Mouse (Mus musculus) heart, postnatal 0 days (tissue): ENCODE measurements around the gene Pde11a. TPM values are rescaled to one million over a fixed set of nuclear protein-coding genes. Genes with fewer than 3 reads are reported as not detected.

ENCODE experiments used
- ATAC-seq: fragments of 200-750 bp; cut with Nextera tagmentation; 2 replicates; pipeline ENCODE4 v1.8.0; 2017; ENCODE audit warnings: low read depth, moderate number of reproducible peaks, moderate library complexity; ENCODE audit not compliant: insufficient read depth
- DNase-seq: peaks from one replicate; pipeline ENCODE4 v3.0.0-alpha.2; 2016; ENCODE audit warnings: low spot score
- H3K27ac ChIP-seq: fragments of 300-500 bp; sonication (generic); 2 replicates; pipeline ENCODE4 v1.5.1; 2014; ENCODE audit warnings: low read depth, mild to moderate bottlenecking
- H3K27me3 ChIP-seq: fragments of 300-500 bp; sonication (generic); 2 replicates; pipeline ENCODE4 v1.6.1; 2014; ENCODE audit warnings: low read length, mixed read lengths; ENCODE audit not compliant: control insufficient read depth, insufficient read depth
- H3K36me3 ChIP-seq: fragments of 300-500 bp; sonication (generic); replicated peaks from 2 replicates; pipeline ENCODE4 v1.6.1; 2014; ENCODE audit warnings: low read length, mixed read lengths; ENCODE audit not compliant: control insufficient read depth, insufficient read depth
- H3K4me1 ChIP-seq: fragments of 300-500 bp; sonication (generic); 2 replicates; pipeline ENCODE4 v1.6.1; 2014; ENCODE audit warnings: antibody characterized with exemption; ENCODE audit not compliant: control insufficient read depth, insufficient read depth
- H3K4me2 ChIP-seq: fragments of 300-500 bp; sonication (generic); 2 replicates; pipeline ENCODE4 v1.6.1; 2014; ENCODE audit warnings: low read depth, mild to moderate bottlenecking, low read length, moderate library complexity
- H3K4me3 ChIP-seq: fragments of 300-500 bp; sonication (generic); 2 replicates; pipeline ENCODE4 v1.5.1; 2014; ENCODE audit warnings: low read depth, low read length
- H3K9ac ChIP-seq: fragments of 300-500 bp; sonication (generic); replicated peaks from 2 replicates; pipeline ENCODE4 v1.6.1; 2014; ENCODE audit warnings: low read depth, low read length, mixed read lengths
- H3K9me3 ChIP-seq: fragments of 300-500 bp; sonication (generic); replicated peaks from 2 replicates; pipeline ENCODE4 v1.6.1; 2016; ENCODE audit warnings: low read length; ENCODE audit not compliant: control insufficient read depth
- CTCF ChIP-seq: IDR thresholded peaks from 2 replicates; pipeline ENCODE4 v1.5.1; 2016; ENCODE audit warnings: antibody characterized with exemption, control low read depth, low read depth
- EP300 ChIP-seq: IDR thresholded peaks from 2 replicates; pipeline ENCODE4 v1.6.1; 2016; ENCODE audit warnings: antibody characterized with exemption, low read depth
- WGBS: fragments of 180-500 bp; shearing (Covaris S2); extraction: QIAGEN DNeasy Blood & Tissue Kit; methylation state at CpG from one replicate; pipeline ENCODE4 v1.1.7; 2014; 5-methylcytosine and 5-hydroxymethylcytosine counted together
- polyA plus RNA-seq: library from polyadenylated mRNA; unstranded; fragments of >200 nt; fragmentation: Nextera tagmentation; extraction: Ambion mirVana; gene quantifications from 2 replicates; pipeline ENCODE4 v1.2.1, GENCODE M21; 2015
- total RNA-seq: library from RNA; depleted of rRNA; stranded (reverse); fragments of >200 nt; gene quantifications from 2 replicates; pipeline ENCODE4 v1.2.3, GENCODE M21; 2014; ENCODE audit warnings: low replicate concordance

Gene Pde11a
- total and polyA plus RNA-seq, 2 experiments from 2014 or later, result 0.05 TPM; not detected in 1

DNA sequence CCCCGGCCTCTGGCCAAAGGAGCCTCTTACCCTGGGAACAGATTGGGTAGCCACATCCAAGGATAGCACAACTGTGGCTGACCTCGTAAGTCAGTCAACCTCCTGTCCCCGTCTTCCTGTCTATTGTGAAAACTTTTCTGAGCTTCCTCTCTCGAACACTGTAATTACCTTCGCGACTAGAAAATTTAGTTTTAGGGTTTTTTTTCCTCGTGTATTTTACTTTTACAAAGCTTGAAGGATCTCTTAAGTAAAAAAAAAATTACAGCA lies 32.0 kb upstream of the Pde11a start:
- Histone ChIP-seq H3K27ac (peak overlapping the region; percentile 58), H3K36me3 (peaks cover 22% of the 10 kb centered on the region), H3K9ac (peak overlapping the region; percentile 62), H3K4me1 (peaks cover 14% of the 10 kb centered on the region), H3K9me3 (no peaks in the 10 kb centered on the region), H3K4me2 (peak overlapping the region; percentile 90), H3K27me3 (no peaks in the 10 kb centered on the region), H3K4me3 (peak overlapping the region; percentile 69)
- DNase-seq (no peak), ATAC-seq (peak; percentile 28; the same call in 1 of the 2 replicates)
- whole genome bisulfite sequencing, result 2% methylated on average over 7 of the region's 7 CpGs
- TF ChIP-seq CTCF, result no peak
- no peak for TF ChIP-seq EP300

DNA sequence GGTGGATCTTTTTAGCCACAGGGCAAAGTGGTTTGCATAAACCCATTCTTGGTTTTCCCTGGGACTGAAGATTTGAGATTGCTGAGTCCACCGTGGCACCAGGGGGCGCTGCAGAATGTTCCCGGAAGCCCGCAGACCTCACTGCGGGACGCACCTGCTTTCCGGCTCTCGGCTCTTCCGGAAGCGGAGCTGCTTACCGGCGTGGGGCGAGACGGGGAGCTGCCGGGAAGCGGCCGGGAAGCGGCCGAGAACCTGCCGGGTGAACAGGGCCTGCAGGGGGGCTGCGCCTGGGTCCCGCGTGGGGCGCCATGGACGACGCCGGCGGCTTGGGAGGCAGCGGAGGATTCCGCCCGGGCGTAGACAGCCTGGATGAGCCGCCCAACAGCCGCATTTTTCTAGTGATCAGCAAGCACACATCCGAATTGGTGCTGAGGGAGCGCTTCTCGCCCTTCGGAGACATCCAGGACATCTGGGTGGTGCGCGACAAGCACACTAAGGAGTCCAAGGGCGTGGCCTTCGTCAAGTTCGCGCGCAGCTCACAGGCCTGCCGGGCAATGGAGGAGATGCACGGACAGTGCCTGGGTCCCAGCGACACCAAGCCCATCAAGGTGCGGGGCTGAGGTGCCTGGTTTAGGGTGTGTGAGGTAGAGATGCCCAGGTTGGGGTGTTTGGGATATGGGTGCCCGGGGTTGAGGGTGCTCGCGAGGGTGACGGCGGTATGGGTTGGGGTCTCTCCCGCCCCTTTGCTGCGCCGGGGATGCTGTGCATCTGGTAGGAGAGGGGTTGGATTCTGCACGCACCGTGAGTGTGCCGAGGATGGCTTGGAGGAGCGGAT lies 31.5 kb upstream of the Pde11a start, which contains the start of gene Rbm45:
Gene Rbm45 (plus strand): TSS at position 164 of the 835 bp plus-strand sequence.
- Histone ChIP-seq H3K27me3 (no peaks in the 10 kb centered on the region), H3K36me3 (peaks cover 17% of the 10 kb centered on the region), H3K4me3 (peak within 1 kb of the TSS; percentile 69), H3K4me1 (peaks cover 14% of the 10 kb centered on the region), H3K9me3 (no peaks in the 10 kb centered on the region), H3K9ac (peak within 1 kb of the TSS; percentile 62), H3K27ac (peak within 1 kb of the TSS; percentile 58), H3K4me2 (peak within 1 kb of the TSS; percentile 90)
- peak; percentile 80 for ATAC-seq
- under 1% methylated on average over 61 of the region's 61 CpGs for WGBS
- DNase-seq, result peak; percentile 72
- TF ChIP-seq CTCF (peak; percentile 82), EP300 (no peak)

DNA sequence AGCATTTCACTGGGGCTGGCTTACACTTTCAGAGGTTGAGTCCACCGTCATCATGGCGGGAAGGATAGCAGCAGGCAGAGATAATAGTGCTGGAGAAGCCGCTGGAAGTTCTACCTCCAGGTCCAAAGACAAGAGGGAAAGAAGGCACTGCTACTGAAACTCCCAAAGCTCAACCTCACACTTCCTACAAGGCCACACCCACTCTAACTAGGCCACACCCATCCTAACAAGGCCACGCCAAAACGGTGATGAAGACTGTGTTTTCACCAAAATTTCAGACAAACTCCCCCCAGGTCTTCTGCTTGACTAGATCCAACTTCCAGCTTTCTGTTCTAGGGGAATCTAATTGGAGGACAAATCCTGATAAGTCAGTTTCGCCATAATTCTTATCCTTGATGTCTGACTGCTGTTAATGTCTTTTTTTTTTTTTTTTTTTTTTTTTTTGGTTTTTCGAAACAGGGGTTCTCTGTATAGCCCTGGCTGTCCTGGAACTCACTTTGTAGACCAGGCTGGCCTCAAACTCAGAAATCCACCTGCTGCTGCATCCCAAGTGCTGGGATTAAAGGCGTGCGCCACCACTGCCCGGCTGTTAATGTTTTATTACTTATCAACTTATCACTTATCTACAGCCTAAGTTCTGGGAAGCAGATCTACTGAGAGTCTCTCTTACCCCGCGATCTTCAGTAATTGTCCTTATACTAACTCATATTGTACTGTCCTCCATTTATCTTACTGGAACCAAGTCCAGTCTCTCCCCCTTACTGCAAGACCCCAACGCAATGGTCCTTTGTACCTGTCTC lies 30.5 kb upstream of the Pde11a start:
- Histone ChIP-seq H3K27me3 (no peaks in the 10 kb centered on the region), H3K9ac (no peak overlapping the region), H3K4me2 (no peak overlapping the region), H3K4me1 (peaks cover 14% of the 10 kb centered on the region), H3K27ac (no peak overlapping the region), H3K4me3 (no peak overlapping the region), H3K9me3 (no peaks in the 10 kb centered on the region), H3K36me3 (peaks cover 10% of the 10 kb centered on the region)
- TF ChIP-seq EP300, result no peak
- TF ChIP-seq CTCF, result no peak
- no peak for DNase-seq
- 66% methylated on average over 13 of the region's 13 CpGs for WGBS
- no peak for ATAC-seq

DNA sequence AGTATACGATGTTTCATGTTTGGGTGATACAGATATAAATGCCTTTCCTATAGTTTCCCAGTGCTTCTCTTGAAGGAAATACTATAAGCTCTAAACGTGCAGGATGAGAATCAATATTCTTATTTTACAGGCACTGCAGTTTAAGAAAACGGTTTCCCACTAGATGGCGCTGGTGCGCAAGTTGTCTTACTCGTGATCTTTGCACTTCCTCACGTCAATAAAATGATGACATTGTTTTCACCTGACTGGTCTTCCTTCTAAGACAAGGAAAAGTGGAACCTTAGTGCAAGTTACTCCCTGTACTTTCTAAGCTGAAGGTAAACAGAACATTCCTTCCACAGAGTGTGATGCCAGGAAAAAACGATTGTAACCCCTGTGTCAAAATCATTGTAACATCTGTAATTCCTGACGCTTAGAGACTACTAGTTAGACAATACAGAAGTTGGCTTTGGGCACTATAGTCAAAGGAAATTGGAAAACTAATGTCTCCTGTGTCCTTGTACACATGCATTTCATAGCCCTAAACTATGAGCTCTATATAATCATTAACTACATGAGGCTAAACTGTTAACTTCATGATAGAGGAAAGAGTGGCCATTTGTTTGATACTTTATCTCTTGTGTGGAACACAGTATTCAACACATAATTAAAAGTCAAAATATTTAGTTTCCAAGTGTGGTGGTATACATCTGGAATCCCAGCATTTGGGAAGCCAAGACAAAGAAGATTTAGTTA lies 28.8 kb upstream of the Pde11a start:
- Histone ChIP-seq H3K27me3 (no peaks in the 10 kb centered on the region), H3K36me3 (no peaks in the 10 kb centered on the region), H3K9me3 (no peaks in the 10 kb centered on the region), H3K4me3 (no peak overlapping the region), H3K4me1 (peaks cover 14% of the 10 kb centered on the region), H3K9ac (no peak overlapping the region), H3K4me2 (no peak overlapping the region), H3K27ac (no peak overlapping the region)
- ATAC-seq (no peak), DNase-seq (peak; percentile 73)
- 15% methylated on average over 9 of the region's 9 CpGs for WGBS
- TF ChIP-seq EP300, result no peak
- peak; percentile 83 for TF ChIP-seq CTCF

- DNase-seq (no peak), ATAC-seq (no peak)
- no peak overlapping the region for H3K9ac ChIP-seq
- no peak overlapping the region for H3K27ac ChIP-seq
- no peaks in the 10 kb centered on the region for H3K36me3 ChIP-seq
- peaks cover 2% of the 10 kb centered on the region for H3K4me1 ChIP-seq
- WGBS, result 66% methylated on average over 4 of the region's 4 CpGs
- H3K27me3 ChIP-seq, result no peaks in the 10 kb centered on the region
- H3K4me3 ChIP-seq, result no peak overlapping the region
- H3K4me2 ChIP-seq, result no peak overlapping the region
- H3K9me3 ChIP-seq, result no peaks in the 10 kb centered on the region
- TF ChIP-seq EP300 (no peak), CTCF (no peak)
Observed at GRCm38 (mm10) chr2:76365811-76366210, 27.2 kb upstream of the Pde11a start.
